Comparison of ENCODE assay signal across 10 mouse cellular contexts in genomic region chr14:70832042-70832441, GRCm38 (mm10).
DNase-seq lines count a peak whose midpoint lies in the region; ATAC-seq and TF ChIP-seq lines count a peak whose summit lies in the region.
"Had no signal": no experiment of that assay in that cellular context is flagged by ENCODE, and none has a peak within 500 bp of the region (broad histone marks: within the 10 kb centered on the region; RNA-seq: fewer than 3 reads in every experiment).

No protein-coding gene starts in this region.

- H3K4me1 ChIP-seq in heart, postnatal 0 days (ENCODE audit: control insufficient read depth, insufficient read depth): no peaks in the 10 kb centered on the region
- no peaks in the 10 kb centered on the region for H3K4me1 ChIP-seq in heart, embryonic 11.5 days (ENCODE audit: control insufficient read depth, insufficient read depth, low read length)
- H3K4me1 ChIP-seq in lung, adult 2 months (ENCODE audit: control insufficient read depth, insufficient read depth, low read length): no peaks in the 10 kb centered on the region
- H3K4me1 ChIP-seq: embryonic facial prominence, embryonic 13.5 days had no signal

- 0 out of 2 replicates have a peak, but pooled peaks have one; percentile 38 for ATAC-seq in heart, postnatal 0 days (ENCODE audit: insufficient read depth, low read depth)
- no peak for ATAC-seq in heart, embryonic 11.5 days (replicated peaks; ENCODE audit: insufficient number of reproducible peaks, low FRiP score, low TSS enrichment)
- ATAC-seq in activated CD4-positive, CD25-positive, alpha-beta regulatory T cell, adult 4 months: no peak

- H3K9me3 ChIP-seq in heart, postnatal 0 days (replicated peaks; ENCODE audit: control insufficient read depth, low read length): no peaks in the 10 kb centered on the region
- no peaks in the 10 kb centered on the region for H3K9me3 ChIP-seq in heart, embryonic 11.5 days (replicated peaks; ENCODE audit: control insufficient read depth, low read length)
- H3K9me3 ChIP-seq: embryonic facial prominence, embryonic 13.5 days had no signal

- H3K4me2 ChIP-seq in heart, postnatal 0 days (ENCODE audit: low read depth, low read length): no peak overlapping the region
- no peak overlapping the region for H3K4me2 ChIP-seq in heart, embryonic 11.5 days
- H3K4me2 ChIP-seq: embryonic facial prominence, embryonic 13.5 days had no signal

- no peak overlapping the region for H3K27ac ChIP-seq in heart, postnatal 0 days (ENCODE audit: low read depth)
- no peak overlapping the region for H3K27ac ChIP-seq in heart, embryonic 11.5 days (ENCODE audit: low read depth, low read length)
- H3K27ac ChIP-seq: embryonic facial prominence, embryonic 13.5 days had no signal

- no peak for TF ChIP-seq POLR2A in lung, adult 2 months (IDR thresholded peaks at IDR 0.05; ENCODE audit: borderline replicate concordance, extremely low read depth, low read depth, low read length)

- DNase-seq in heart, postnatal 0 days (ENCODE audit: low spot score): peak; percentile 48
- no peak for DNase-seq in lung, adult 2 months
- no peak for DNase-seq in lung, postnatal 25 days (ENCODE audit: low spot score)
- peak; percentile 7 for DNase-seq in R1 (ENCODE audit: low read depth, low spot score)
- peak; percentile 14 for DNase-seq in induced T-regulatory cell, adult 2 months (ENCODE audit: low read depth)
- no peak for DNase-seq in left cerebral cortex, postnatal 10 days (ENCODE audit: extremely low spot score in 1 of 2, low spot score in 2 of 2)
- DNase-seq: thymus, postnatal 25 days had no signal

- no peak for TF ChIP-seq EP300 in heart, postnatal 0 days (IDR thresholded peaks at IDR 0.05; ENCODE audit: low read depth)

- 65% methylated on average over 3 of the region's 3 CpGs for whole genome bisulfite sequencing in heart, postnatal 0 days
- WGBS in heart, embryonic 11.5 days (ENCODE audit: insufficient replicate concordance): 59% methylated on average over 3 of the region's 3 CpGs
- WGBS in lung, adult 2 months: 67% methylated on average over 3 of the region's 3 CpGs

- no peak overlapping the region for H3K9ac ChIP-seq in heart, postnatal 0 days (replicated peaks; ENCODE audit: low read depth, low read length)
- no peak overlapping the region for H3K9ac ChIP-seq in heart, embryonic 11.5 days (ENCODE audit: low read depth, low read length)
- H3K9ac ChIP-seq: embryonic facial prominence, embryonic 13.5 days had no signal

- peaks cover 6% of the 10 kb centered on the region; the same call in 1 of the 2 replicates for H3K27me3 ChIP-seq in heart, postnatal 0 days (ENCODE audit: control insufficient read depth, insufficient read depth, low read length)
- H3K27me3 ChIP-seq in heart, embryonic 11.5 days (ENCODE audit: control insufficient read depth, insufficient read depth, low read length): 0 out of 2 replicates have a peak, but pooled peaks cover under 1% of the 10 kb centered on the region
- H3K27me3 ChIP-seq: embryonic facial prominence, embryonic 13.5 days had no signal

- no peaks in the 10 kb centered on the region for H3K36me3 ChIP-seq in heart, postnatal 0 days (replicated peaks; ENCODE audit: control insufficient read depth, insufficient read depth, low read length)
- H3K36me3 ChIP-seq in heart, embryonic 11.5 days (ENCODE audit: control insufficient read depth, insufficient read depth, low read length): no peaks in the 10 kb centered on the region
- H3K36me3 ChIP-seq: embryonic facial prominence, embryonic 13.5 days had no signal

- peak; percentile 63 for TF ChIP-seq CTCF in heart, postnatal 0 days (IDR thresholded peaks at IDR 0.05; ENCODE audit: low read depth)
- TF ChIP-seq CTCF in lung, adult 2 months (IDR thresholded peaks at IDR 0.05; ENCODE audit: insufficient read depth, low read length): peak; percentile 36; the same call in 1 of the 2 replicates

- intact Hi-C loops in left cerebral cortex, postnatal 10 days (cut with DNase I): no loop called here

- H3K4me3 ChIP-seq in heart, postnatal 0 days (ENCODE audit: low read depth, low read length): no peak overlapping the region
- H3K4me3 ChIP-seq in heart, embryonic 11.5 days (ENCODE audit: low read depth, low read length): no peak overlapping the region
- no peak overlapping the region for H3K4me3 ChIP-seq in lung, adult 2 months (replicated peaks; ENCODE audit: extremely low read depth, low read depth, low read length)
- H3K4me3 ChIP-seq: embryonic facial prominence, embryonic 13.5 days had no signal

Comparison
In these comparisons a context has a peak if more than half of its experiments do, and no peak if none do; other contexts are left out.
1. DNase-seq: peak in heart, postnatal 0 days (single experiment), R1 (single experiment) and induced T-regulatory cell, adult 2 months (single experiment); none in lung, adult 2 months (single experiment), lung, postnatal 25 days (single experiment) and left cerebral cortex, postnatal 10 days (0 of 2).